Mouse (Mus musculus): Measurements from ENCODE around the gene Adamts17. TPM values are rescaled to one million over a fixed set of nuclear protein-coding genes. Genes with fewer than 3 reads are reported as not detected.
A peak's percentile ranks its signal among the peaks of the same experiment; 100 is the strongest.

The Adamts17 gene
- 3.8 and 4.6 TPM in 2 replicates for polyA plus RNA-seq (2016; fragmentation: Nextera tagmentation; extraction: Ambion mirVana)

DNA sequence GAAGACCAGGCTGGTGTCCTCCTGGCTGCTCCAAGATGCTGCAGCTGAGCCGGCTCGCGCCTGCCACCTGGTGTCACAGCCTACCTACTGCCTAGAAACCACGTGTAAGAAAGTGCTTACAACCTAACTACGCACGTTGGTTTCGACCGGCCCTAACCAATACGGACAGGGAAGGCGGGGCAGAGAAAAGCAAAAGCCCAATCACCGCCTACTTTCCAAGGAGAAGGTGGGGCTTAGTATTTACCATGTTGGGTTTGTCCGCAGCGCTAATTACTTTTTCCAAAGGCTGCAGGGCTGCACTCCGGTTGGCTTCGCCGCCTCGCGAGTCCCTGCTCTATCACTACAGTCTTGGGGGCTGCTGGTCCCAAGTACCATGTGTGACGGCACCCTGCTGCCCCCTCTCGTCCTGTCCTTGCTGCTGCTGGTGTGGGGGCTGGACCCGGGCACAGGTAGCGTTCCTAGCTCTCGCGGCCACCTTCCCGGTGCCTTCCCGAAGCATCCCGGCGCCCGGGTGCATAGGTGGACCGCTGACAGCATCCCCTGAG, at the start of gene Adamts17:
Gene Adamts17, plus strand, starts transcription at position 273 of the 545 bp plus-strand sequence.
- no peaks in the 10 kb centered on the region for H3K9me3 ChIP-seq
- under 1% methylated on average over 30 of the region's 30 CpGs for WGBS
- peaks cover 24% of the 10 kb centered on the region for H3K4me1 ChIP-seq
- H3K36me3 ChIP-seq: no peaks in the 10 kb centered on the region
- peak within 1 kb of the TSS; percentile 17; the same call in 1 of the 2 replicates for H3K27ac ChIP-seq
- H3K27me3 ChIP-seq (ENCODE audit: insufficient read depth, poor library complexity, severe bottlenecking): peaks cover 45% of the 10 kb centered on the region
- peak; percentile 97 for DNase-seq (ENCODE audit: low spot score)
- peak within 1 kb of the TSS; percentile 79 for H3K4me3 ChIP-seq

DNA sequence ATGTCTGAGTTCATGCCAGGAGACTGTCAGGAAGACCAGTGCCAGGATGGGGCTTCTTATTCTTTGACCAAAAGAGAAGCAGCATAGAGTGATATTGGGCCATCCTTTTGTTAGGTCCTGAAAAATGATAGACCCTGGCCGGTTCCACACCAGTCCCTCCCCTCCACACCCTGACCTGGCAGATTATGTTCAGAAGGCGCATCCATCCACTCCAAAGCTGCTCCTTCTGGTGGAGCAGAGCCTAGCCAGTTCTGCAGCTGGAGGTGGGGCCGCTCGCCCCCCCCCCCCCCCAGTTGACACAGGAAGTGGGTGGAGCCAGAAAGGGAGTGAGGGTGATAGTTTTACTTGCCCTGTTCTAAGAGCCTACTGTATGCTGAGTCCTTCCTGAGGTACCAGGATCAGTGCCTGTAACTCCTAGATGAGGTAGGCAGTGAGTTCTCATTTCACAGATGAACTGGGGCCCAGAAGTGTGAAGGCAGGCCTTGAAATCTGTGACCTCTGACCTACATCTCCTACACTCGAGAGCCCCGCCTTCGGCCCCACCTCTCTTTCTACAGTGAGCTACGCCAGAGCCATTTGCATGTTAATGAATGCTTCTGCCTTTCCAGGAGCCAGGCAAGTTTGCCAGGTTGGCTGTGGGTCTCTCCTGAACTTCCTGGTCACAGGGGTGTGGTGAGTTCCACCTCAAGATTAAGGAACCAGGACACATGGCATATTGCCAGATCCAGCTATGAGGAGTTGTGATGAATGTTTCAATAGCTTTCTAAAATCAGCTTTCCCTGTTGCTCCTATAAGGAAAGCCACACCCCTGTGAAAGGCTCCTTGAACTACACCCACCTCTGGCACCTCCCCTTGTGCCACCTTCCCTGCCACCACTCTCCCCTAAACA, 49.4 kb upstream of the Adamts17 start:
- no peak for DNase-seq (ENCODE audit: low spot score)
- H3K27me3 ChIP-seq (ENCODE audit: insufficient read depth, poor library complexity, severe bottlenecking): no peaks in the 10 kb centered on the region
- no peak overlapping the region; the same call in 1 of the 2 replicates for H3K27ac ChIP-seq
- peaks cover 18% of the 10 kb centered on the region for H3K4me1 ChIP-seq
- H3K4me3 ChIP-seq: no peak overlapping the region
- H3K36me3 ChIP-seq: no peaks in the 10 kb centered on the region
- WGBS: 18% methylated on average over 8 of the region's 8 CpGs
- no peaks in the 10 kb centered on the region for H3K9me3 ChIP-seq

DNA sequence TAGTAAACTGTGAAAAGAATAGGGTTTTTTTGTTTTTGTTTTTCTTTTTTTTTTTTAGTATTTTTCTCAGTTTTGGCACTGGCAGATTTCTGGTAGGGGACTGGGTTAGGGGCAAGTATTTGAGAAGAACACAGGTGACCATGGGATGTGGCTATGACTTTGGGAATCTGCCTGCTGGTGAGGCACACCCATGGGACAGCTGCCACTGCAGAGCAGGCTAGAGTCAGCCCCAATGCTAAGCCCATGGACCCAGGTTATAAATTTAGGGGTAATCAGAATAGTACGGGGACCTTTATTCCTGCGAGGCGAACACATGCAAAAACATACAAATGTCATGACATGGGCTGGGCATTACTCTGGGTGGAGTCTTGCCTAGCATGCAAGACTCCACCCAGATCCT, 48.5 kb upstream of the Adamts17 start:
- WGBS: 93% methylated on average over 3 of the region's 3 CpGs
- no peak for DNase-seq (ENCODE audit: low spot score)
- H3K4me3 ChIP-seq: no peak overlapping the region
- no peaks in the 10 kb centered on the region for H3K9me3 ChIP-seq
- H3K27ac ChIP-seq: no peak overlapping the region
- H3K27me3 ChIP-seq (ENCODE audit: insufficient read depth, poor library complexity, severe bottlenecking): no peaks in the 10 kb centered on the region
- H3K36me3 ChIP-seq: no peaks in the 10 kb centered on the region
- H3K4me1 ChIP-seq: peaks cover 15% of the 10 kb centered on the region

DNA sequence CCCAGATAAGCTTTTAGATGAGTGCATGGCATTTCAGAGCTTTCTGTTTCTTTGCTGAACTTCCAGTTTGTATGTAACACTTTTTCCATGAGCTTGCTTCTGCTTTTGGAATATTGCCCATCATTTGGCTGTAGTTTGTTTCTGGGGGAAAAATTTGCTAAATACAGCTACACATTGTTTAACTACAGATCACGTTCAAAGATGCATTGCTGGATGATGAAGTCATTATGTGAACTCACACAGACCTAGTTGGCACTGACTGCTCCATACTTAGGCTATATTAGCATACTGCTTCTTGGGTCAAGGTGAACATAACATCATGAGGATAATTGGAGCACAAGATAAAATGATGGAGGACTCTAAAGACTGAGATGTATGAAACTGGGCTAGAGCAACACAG, 42.6 kb upstream of the Adamts17 start:
- Histone ChIP-seq H3K9me3 (no peaks in the 10 kb centered on the region), H3K4me1 (no peaks in the 10 kb centered on the region), H3K27ac (no peak overlapping the region), H3K36me3 (no peaks in the 10 kb centered on the region), H3K4me3 (no peak overlapping the region), H3K27me3 (ENCODE audit: insufficient read depth, poor library complexity, severe bottlenecking) (no peaks in the 10 kb centered on the region)
- DNase-seq (ENCODE audit: low spot score): no peak
- 34% methylated on average over 1 of the region's 1 CpGs for WGBS

DNA sequence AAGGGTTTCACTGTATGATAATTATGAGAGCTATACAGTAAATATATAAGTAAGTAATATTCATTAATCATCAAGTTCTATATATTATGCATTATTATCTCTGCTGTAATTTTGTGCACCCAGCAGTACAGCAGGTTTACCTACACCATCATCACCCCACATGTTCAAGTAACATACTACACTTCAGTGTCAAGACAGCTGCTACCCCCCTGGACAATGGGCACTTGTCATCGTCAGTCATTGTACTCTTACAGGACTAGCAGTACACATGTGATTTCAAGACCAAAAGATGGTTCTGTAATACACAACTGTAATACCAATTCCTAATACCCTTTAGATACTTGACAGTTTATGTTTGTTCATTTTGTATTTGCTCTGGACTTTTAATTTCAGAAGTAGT, 42.2 kb upstream of the Adamts17 start:
- no peaks in the 10 kb centered on the region for H3K9me3 ChIP-seq
- no peak for DNase-seq (ENCODE audit: low spot score)
- no peaks in the 10 kb centered on the region for H3K27me3 ChIP-seq (ENCODE audit: insufficient read depth, poor library complexity, severe bottlenecking)
- 87% methylated on average over 1 of the region's 1 CpGs for WGBS
- no peaks in the 10 kb centered on the region for H3K4me1 ChIP-seq
- no peak overlapping the region for H3K27ac ChIP-seq
- H3K4me3 ChIP-seq: no peak overlapping the region
- no peaks in the 10 kb centered on the region for H3K36me3 ChIP-seq

DNA sequence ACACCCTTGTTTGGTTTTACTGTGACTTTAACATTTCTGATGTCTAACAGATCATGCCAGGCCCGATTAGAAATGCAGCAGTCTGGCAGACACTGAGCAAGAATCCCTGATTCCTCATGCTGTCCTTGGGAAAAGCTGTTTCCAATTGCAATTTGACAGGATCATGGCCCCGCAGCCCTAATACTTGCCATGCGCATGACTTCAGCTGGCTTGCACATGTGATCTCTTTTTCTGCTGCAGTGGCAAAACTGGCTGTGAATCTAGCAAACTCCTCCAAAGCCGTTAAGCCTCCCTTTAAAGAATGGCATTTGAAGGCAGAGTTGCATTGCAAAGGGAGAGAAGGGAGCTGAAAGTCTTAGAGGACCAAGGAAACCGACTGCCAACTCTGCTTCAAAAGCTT, 40.7 kb upstream of the Adamts17 start:
- no peaks in the 10 kb centered on the region for H3K27me3 ChIP-seq (ENCODE audit: insufficient read depth, poor library complexity, severe bottlenecking)
- no peak for DNase-seq (ENCODE audit: low spot score)
- H3K36me3 ChIP-seq: no peaks in the 10 kb centered on the region
- 60% methylated on average over 5 of the region's 5 CpGs for WGBS
- H3K4me1 ChIP-seq: no peaks in the 10 kb centered on the region
- H3K4me3 ChIP-seq: no peak overlapping the region
- H3K9me3 ChIP-seq: no peaks in the 10 kb centered on the region
- no peak overlapping the region for H3K27ac ChIP-seq

DNA sequence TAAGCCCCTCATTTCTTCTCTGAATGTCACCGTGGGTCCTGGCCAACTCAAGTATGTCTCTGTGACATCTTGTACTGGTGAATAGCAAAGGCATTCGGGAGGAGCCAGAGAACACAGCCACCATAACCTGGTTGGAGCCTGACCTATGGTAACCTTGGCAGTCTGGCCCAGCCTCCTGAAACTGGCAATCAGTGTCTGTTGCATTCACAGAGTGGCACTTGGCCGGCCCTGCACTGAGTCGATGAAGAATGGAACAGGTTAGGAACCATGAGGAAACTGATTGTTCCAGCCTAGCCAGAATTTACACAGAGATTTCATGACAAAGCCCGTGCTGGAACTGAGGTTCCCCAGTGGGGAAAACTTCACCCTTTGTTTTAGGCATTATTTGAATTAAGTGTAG, 38.8 kb upstream of the Adamts17 start:
- Histone ChIP-seq H3K4me3 (no peak overlapping the region), H3K4me1 (no peaks in the 10 kb centered on the region), H3K9me3 (no peaks in the 10 kb centered on the region), H3K36me3 (no peaks in the 10 kb centered on the region), H3K27me3 (ENCODE audit: insufficient read depth, poor library complexity, severe bottlenecking) (no peaks in the 10 kb centered on the region), H3K27ac (no peak overlapping the region)
- 74% methylated on average over 5 of the region's 5 CpGs for WGBS
- DNase-seq (ENCODE audit: low spot score): no peak

DNA sequence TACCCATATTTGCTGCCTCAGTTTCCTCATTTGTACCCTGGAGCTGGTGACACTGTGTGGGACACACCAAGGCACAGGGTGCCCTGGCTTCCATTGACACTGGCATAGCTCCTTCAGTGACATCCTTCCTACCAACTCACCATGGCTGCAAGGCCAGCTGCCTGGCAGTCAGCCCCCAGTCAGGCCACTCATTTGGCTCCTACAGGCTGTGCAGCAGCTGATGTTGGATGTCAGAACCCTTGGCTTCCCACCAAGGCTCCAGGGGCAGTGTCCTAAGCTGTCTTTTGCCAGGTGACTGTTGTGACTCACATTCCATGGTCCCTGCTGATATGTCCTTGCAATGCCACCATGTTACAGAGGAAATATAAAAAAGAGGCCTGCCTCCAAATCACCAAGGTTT, 37.8 kb upstream of the Adamts17 start:
- no peaks in the 10 kb centered on the region for H3K36me3 ChIP-seq
- no peak for DNase-seq (ENCODE audit: low spot score)
- no peak overlapping the region for H3K4me3 ChIP-seq
- no peaks in the 10 kb centered on the region for H3K4me1 ChIP-seq
- no peak overlapping the region for H3K27ac ChIP-seq
- H3K27me3 ChIP-seq (ENCODE audit: insufficient read depth, poor library complexity, severe bottlenecking): no peaks in the 10 kb centered on the region
- no peaks in the 10 kb centered on the region for H3K9me3 ChIP-seq

DNA sequence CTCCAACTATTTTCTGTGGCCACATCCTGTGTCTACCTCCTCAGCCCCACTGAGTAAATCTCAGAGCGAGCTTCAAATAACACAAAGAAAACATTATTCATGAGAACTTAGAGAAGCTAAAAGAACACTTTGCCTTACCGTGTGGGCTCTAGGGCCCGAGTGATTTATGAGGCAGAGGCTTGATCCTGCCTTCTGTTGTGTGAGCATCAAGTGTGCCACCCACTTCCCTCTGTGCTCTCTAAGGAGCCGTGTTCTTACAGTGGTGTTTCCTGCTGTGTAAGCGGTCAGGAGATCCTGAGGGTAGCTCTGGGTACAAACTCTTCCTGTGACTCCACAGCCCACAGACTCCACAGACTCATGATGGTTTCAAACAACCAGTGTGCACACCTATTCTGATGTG, 35.7 kb upstream of the Adamts17 start:
- Histone ChIP-seq H3K4me1 (no peaks in the 10 kb centered on the region), H3K27me3 (ENCODE audit: insufficient read depth, poor library complexity, severe bottlenecking) (no peaks in the 10 kb centered on the region), H3K27ac (no peak overlapping the region), H3K9me3 (no peaks in the 10 kb centered on the region), H3K4me3 (no peak overlapping the region), H3K36me3 (no peaks in the 10 kb centered on the region)
- WGBS: 60% methylated on average over 5 of the region's 5 CpGs
- no peak for DNase-seq (ENCODE audit: low spot score)

DNA sequence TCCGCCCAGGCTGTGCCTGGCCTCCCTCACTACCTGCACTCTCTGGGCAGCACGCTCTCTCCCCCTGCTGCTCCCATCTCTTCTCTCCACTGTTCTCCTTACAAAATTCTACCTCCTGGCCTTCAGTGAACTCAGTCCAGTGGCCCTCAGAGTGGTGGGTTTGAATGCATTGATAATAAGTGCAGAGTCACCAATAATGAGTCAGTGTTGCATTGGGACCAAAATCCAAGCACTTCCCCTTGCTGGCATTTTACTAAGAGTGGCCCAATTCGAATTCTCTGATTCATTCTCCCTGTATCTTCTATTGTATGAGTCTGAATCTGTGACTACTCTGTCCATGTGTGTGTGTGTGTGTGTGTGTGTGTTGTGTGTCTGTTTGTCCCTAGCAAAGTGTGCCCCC, 32.7 kb upstream of the Adamts17 start:
- H3K27me3 ChIP-seq (ENCODE audit: insufficient read depth, poor library complexity, severe bottlenecking): no peaks in the 10 kb centered on the region
- H3K9me3 ChIP-seq: no peaks in the 10 kb centered on the region
- no peaks in the 10 kb centered on the region for H3K36me3 ChIP-seq
- no peak for DNase-seq (ENCODE audit: low spot score)
- H3K27ac ChIP-seq: no peak overlapping the region
- H3K4me1 ChIP-seq: no peaks in the 10 kb centered on the region
- 67% methylated on average over 3 of the region's 3 CpGs for WGBS
- H3K4me3 ChIP-seq: no peak overlapping the region

DNA sequence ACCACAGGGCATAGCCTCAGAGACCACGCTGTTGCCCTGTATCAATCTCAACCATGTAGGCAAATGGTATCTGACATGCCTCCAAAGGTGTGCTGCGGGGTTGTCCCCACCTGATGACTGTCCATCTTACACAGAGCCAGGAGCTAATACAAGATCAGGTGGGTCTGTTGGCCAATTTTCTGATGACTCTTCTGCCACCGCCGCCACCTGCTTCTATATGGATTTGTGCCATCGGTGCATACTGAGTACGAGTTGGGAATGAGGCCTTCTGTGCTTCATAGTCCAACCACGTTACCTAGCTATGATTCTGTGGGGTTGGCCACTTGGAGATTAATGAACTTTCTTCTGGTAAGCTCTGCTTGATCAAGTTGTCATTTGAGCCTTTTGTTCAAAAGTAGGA, 29.1 kb upstream of the Adamts17 start:
- Histone ChIP-seq H3K4me3 (no peak overlapping the region), H3K27ac (no peak overlapping the region)

DNA sequence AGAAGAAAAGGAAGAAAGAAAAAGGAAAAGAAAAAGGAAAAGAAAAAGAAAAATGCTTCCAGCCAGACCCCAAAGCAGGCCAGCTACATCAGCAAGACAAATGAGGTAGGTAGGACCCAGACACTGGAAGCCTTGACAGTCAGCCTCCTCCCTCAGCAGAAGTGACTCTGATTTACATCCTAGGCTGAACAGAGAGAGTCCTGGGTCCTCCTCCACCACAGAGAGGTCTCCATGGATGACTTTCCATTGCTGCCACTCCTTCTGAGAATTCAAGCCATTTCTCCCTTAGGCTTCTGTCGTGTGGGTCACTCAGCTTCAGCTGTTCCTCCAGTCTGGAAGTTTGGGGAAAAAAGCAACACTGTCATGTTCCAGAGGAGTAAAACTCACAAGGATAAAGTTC, 28.2 kb upstream of the Adamts17 start:
- no peaks in the 10 kb centered on the region for H3K36me3 ChIP-seq

More for the DNA sequence above, 29.1 kb upstream of the Adamts17 start:
- no peaks in the 10 kb centered on the region for H3K36me3 ChIP-seq
- no peaks in the 10 kb centered on the region for H3K9me3 ChIP-seq
- WGBS: 87% methylated on average over 7 of the region's 7 CpGs
- DNase-seq (ENCODE audit: low spot score): no peak
- H3K4me1 ChIP-seq: no peaks in the 10 kb centered on the region
- no peaks in the 10 kb centered on the region for H3K27me3 ChIP-seq (ENCODE audit: insufficient read depth, poor library complexity, severe bottlenecking)

DNA sequence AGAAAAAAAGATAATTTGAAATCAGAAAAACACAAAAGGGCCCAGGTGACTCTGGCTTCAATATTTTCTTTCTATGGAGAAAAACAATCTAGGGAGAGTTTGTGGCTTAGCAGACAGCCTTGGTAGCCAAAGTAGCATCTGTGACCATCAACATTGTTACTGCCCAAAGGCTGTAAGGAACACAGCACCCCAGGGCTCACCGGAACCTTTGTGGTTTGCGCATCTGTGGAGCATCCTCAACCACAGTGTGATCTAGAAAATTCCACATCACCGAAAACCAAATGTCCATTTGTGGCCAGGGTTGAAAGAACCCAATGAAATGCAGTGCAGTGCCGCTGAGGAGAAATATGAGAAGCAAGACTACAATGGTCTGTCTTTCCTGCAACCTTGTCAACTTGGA, 27.2 kb upstream of the Adamts17 start:
- Histone ChIP-seq H3K27ac (no peak overlapping the region), H3K27me3 (ENCODE audit: insufficient read depth, poor library complexity, severe bottlenecking) (no peaks in the 10 kb centered on the region), H3K4me3 (no peak overlapping the region), H3K36me3 (no peaks in the 10 kb centered on the region), H3K4me1 (no peaks in the 10 kb centered on the region), H3K9me3 (no peaks in the 10 kb centered on the region)
- 84% methylated on average over 4 of the region's 4 CpGs for WGBS
- no peak for DNase-seq (ENCODE audit: low spot score)

More for the DNA sequence above, 28.2 kb upstream of the Adamts17 start:
- WGBS: 70% methylated on average over 1 of the region's 1 CpGs
- Histone ChIP-seq H3K4me1 (no peaks in the 10 kb centered on the region), H3K27me3 (ENCODE audit: insufficient read depth, poor library complexity, severe bottlenecking) (no peaks in the 10 kb centered on the region), H3K27ac (no peak overlapping the region), H3K4me3 (no peak overlapping the region), H3K9me3 (no peaks in the 10 kb centered on the region)
- DNase-seq (ENCODE audit: low spot score): no peak
